Mouse (Mus musculus) neural tube, embryonic 11.5 days (tissue): ENCODE measurements around the gene Extl2. TPM values are rescaled to one million over a fixed set of nuclear protein-coding genes. Genes with fewer than 3 reads are reported as not detected.

Experiments used
- ATAC-seq: fragments of 200-750 bp; cut with Nextera tagmentation; 2 replicates; pipeline ENCODE4 v1.8.0; 2017; ENCODE audit warnings: moderate number of reproducible peaks, mild to moderate bottlenecking, moderate TSS enrichment, moderate library complexity; ENCODE audit not compliant: insufficient read depth, low FRiP score, low TSS enrichment
- DNase-seq: peaks from one replicate; pipeline ENCODE4 v3.0.0-alpha.2; 2015; ENCODE audit warnings: low spot score
- H3K27ac ChIP-seq: fragments of 300-500 bp; sonication (generic); 2 replicates; pipeline ENCODE4 v1.5.1; 2014; ENCODE audit warnings: low read depth, mild to moderate bottlenecking, low read length
- H3K27me3 ChIP-seq: fragments of 300-500 bp; sonication (generic); 2 replicates; pipeline ENCODE4 v1.6.1; 2014; ENCODE audit warnings: mild to moderate bottlenecking, low read length, mixed read lengths; ENCODE audit not compliant: control insufficient read depth, insufficient read depth
- H3K36me3 ChIP-seq: fragments of 300-500 bp; sonication (generic); 2 replicates; pipeline ENCODE4 v1.6.1; 2014; ENCODE audit warnings: mild to moderate bottlenecking, low read length, moderate library complexity, mixed read lengths; ENCODE audit not compliant: control insufficient read depth, insufficient read depth
- H3K4me1 ChIP-seq: fragments of 300-500 bp; sonication (generic); 2 replicates; pipeline ENCODE4 v1.6.1; 2014; ENCODE audit warnings: low read length, mixed read lengths; ENCODE audit not compliant: control insufficient read depth, insufficient read depth
- H3K4me2 ChIP-seq: fragments of 300-500 bp; sonication (generic); 2 replicates; pipeline ENCODE4 v1.6.1; 2014; ENCODE audit warnings: low read depth, mild to moderate bottlenecking, moderate library complexity
- H3K4me3 ChIP-seq: fragments of 300-500 bp; sonication (generic); 2 replicates; pipeline ENCODE4 v1.5.1; 2014; ENCODE audit warnings: low read depth, low read length
- H3K9ac ChIP-seq: fragments of 300-500 bp; sonication (generic); 2 replicates; pipeline ENCODE4 v1.6.1; 2014; ENCODE audit warnings: mild to moderate bottlenecking, low read length
- H3K9me3 ChIP-seq: fragments of 300-500 bp; sonication (generic); 2 replicates; pipeline ENCODE4 v1.6.1; 2016; ENCODE audit warnings: low read length; ENCODE audit not compliant: control insufficient read depth
- WGBS: fragments of 180-500 bp; shearing (Covaris S2); extraction: QIAGEN DNeasy Blood & Tissue Kit; methylation state at CpG from one replicate; pipeline ENCODE4 v1.1.7; 2014; 5-methylcytosine and 5-hydroxymethylcytosine counted together
- polyA plus RNA-seq: library from polyadenylated mRNA; unstranded; fragments of >200 nt; fragmentation: Nextera tagmentation; extraction: Ambion mirVana; gene quantifications from 2 replicates; pipeline ENCODE4 v1.2.1, GENCODE M21; 2014

Gene Extl2
- polyA plus RNA-seq, 1 experiment from 2014 or later = 28.9 TPM

GRCm38 (mm10) chr3:116019136-116019535 lies 11.9 kb downstream of the Extl2 start:
- no peak overlapping the region for H3K9ac ChIP-seq
- no peak for ATAC-seq

GRCm38 (mm10) chr3:116024236-116024635 lies 17.0 kb downstream of the Extl2 start:
- H3K9me3 ChIP-seq = no peaks in the 10 kb centered on the region
- H3K27me3 ChIP-seq = no peaks in the 10 kb centered on the region
- H3K27ac ChIP-seq = no peak overlapping the region
- no peak overlapping the region for H3K4me2 ChIP-seq
- no peak for ATAC-seq
- DNase-seq = no peak
- no peak overlapping the region for H3K4me3 ChIP-seq
- no peaks in the 10 kb centered on the region for H3K4me1 ChIP-seq
- WGBS = 91% methylated on average over 12 of the region's 12 CpGs
- no peaks in the 10 kb centered on the region for H3K36me3 ChIP-seq
- H3K9ac ChIP-seq = no peak overlapping the region

More at GRCm38 (mm10) chr3:116019136-116019535, 11.9 kb downstream of the Extl2 start:
- H3K9me3 ChIP-seq = no peaks in the 10 kb centered on the region
- H3K4me1 ChIP-seq = no peaks in the 10 kb centered on the region
- H3K27me3 ChIP-seq = no peaks in the 10 kb centered on the region
- no peaks in the 10 kb centered on the region for H3K36me3 ChIP-seq
- no peak for DNase-seq
- no peak overlapping the region for H3K27ac ChIP-seq
- WGBS = 93% methylated on average over 5 of the region's 5 CpGs
- no peak overlapping the region for H3K4me2 ChIP-seq
- no peak overlapping the region for H3K4me3 ChIP-seq

GRCm38 (mm10) chr3:116024669-116025068 lies 17.4 kb downstream of the Extl2 start:
- no peaks in the 10 kb centered on the region for H3K36me3 ChIP-seq
- no peaks in the 10 kb centered on the region for H3K9me3 ChIP-seq
- ATAC-seq (no peak), DNase-seq (no peak)
- no peak overlapping the region for H3K4me3 ChIP-seq
- H3K4me2 ChIP-seq = no peak overlapping the region
- WGBS = 85% methylated on average over 5 of the region's 5 CpGs
- H3K27me3 ChIP-seq = no peaks in the 10 kb centered on the region
- no peaks in the 10 kb centered on the region for H3K4me1 ChIP-seq
- no peak overlapping the region for H3K9ac ChIP-seq
- H3K27ac ChIP-seq = no peak overlapping the region

GRCm38 (mm10) chr3:116025701-116026100 lies 18.4 kb downstream of the Extl2 start:
- Histone ChIP-seq H3K27me3 (no peaks in the 10 kb centered on the region), H3K4me2 (no peak overlapping the region), H3K36me3 (no peaks in the 10 kb centered on the region), H3K4me3 (no peak overlapping the region), H3K9ac (no peak overlapping the region), H3K9me3 (no peaks in the 10 kb centered on the region), H3K27ac (no peak overlapping the region), H3K4me1 (no peaks in the 10 kb centered on the region)
- no peak for ATAC-seq
- 96% methylated on average over 10 of the region's 10 CpGs for WGBS
- no peak for DNase-seq

GRCm38 (mm10) chr3:116026996-116027395 lies 19.7 kb downstream of the Extl2 start:
- no peak overlapping the region for H3K9ac ChIP-seq
- 95% methylated on average over 20 of the region's 20 CpGs for WGBS
- no peak overlapping the region for H3K27ac ChIP-seq
- no peaks in the 10 kb centered on the region for H3K36me3 ChIP-seq
- no peak overlapping the region for H3K4me3 ChIP-seq
- no peaks in the 10 kb centered on the region for H3K27me3 ChIP-seq
- no peaks in the 10 kb centered on the region for H3K9me3 ChIP-seq
- no peaks in the 10 kb centered on the region for H3K4me1 ChIP-seq
- ATAC-seq = no peak
- H3K4me2 ChIP-seq = no peak overlapping the region
- no peak for DNase-seq

- Histone ChIP-seq H3K27ac (no peak overlapping the region), H3K4me1 (no peaks in the 10 kb centered on the region), H3K4me2 (no peak overlapping the region), H3K4me3 (no peak overlapping the region), H3K9ac (no peak overlapping the region), H3K27me3 (no peaks in the 10 kb centered on the region), H3K9me3 (no peaks in the 10 kb centered on the region), H3K36me3 (no peaks in the 10 kb centered on the region)
- ATAC-seq (no peak), DNase-seq (no peak)
- WGBS = 80% methylated on average over 11 of the region's 11 CpGs
These were observed 23.0 kb downstream of the Extl2 start for GRCm38 (mm10) chr3:116030152-116030788.

GRCm38 (mm10) chr3:116033218-116033870 lies 26.1 kb downstream of the Extl2 start:
- WGBS = 63% methylated on average over 6 of the region's 6 CpGs
- H3K36me3 ChIP-seq = no peaks in the 10 kb centered on the region

GRCm38 (mm10) chr3:116033871-116034222 lies 26.6 kb downstream of the Extl2 start:
- Histone ChIP-seq H3K27ac (no peak overlapping the region), H3K4me3 (no peak overlapping the region), H3K4me2 (no peak overlapping the region), H3K4me1 (no peaks in the 10 kb centered on the region), H3K36me3 (no peaks in the 10 kb centered on the region), H3K9ac (no peak overlapping the region), H3K27me3 (no peaks in the 10 kb centered on the region), H3K9me3 (no peaks in the 10 kb centered on the region)
- DNase-seq (peak; percentile 15), ATAC-seq (no peak)
- WGBS = 62% methylated on average over 3 of the region's 3 CpGs

More at GRCm38 (mm10) chr3:116033218-116033870, 26.1 kb downstream of the Extl2 start:
- Histone ChIP-seq H3K27ac (no peak overlapping the region), H3K9me3 (no peaks in the 10 kb centered on the region), H3K9ac (no peak overlapping the region), H3K4me2 (no peak overlapping the region), H3K27me3 (no peaks in the 10 kb centered on the region), H3K4me3 (no peak overlapping the region), H3K4me1 (no peaks in the 10 kb centered on the region)
- ATAC-seq = no peak; the same call in 1 of the 2 replicates
- no peak for DNase-seq

GRCm38 (mm10) chr3:116040776-116041175 lies 33.5 kb downstream of the Extl2 start:
- Histone ChIP-seq H3K4me2 (no peak overlapping the region), H3K4me3 (no peak overlapping the region), H3K4me1 (no peaks in the 10 kb centered on the region), H3K9ac (no peak overlapping the region), H3K27me3 (no peaks in the 10 kb centered on the region), H3K36me3 (no peaks in the 10 kb centered on the region), H3K9me3 (no peaks in the 10 kb centered on the region), H3K27ac (no peak overlapping the region)
- no peak for DNase-seq
- 91% methylated on average over 3 of the region's 3 CpGs for WGBS
- ATAC-seq = no peak
